Mouse (Mus musculus) ES-E14 (cell line): ENCODE measurements at regions not wholly inside any gene's neighbourhood (a gene's known extent, or its start where the extent isn't known, plus 50 kb on each side); places are given as distances from the start of the nearest gene placed in this dataset.

Experiments
- DNase-seq: peaks from one replicate; pipeline ENCODE4 v3.0.0-alpha.2; 2013; ENCODE audit warnings: low read depth, low spot score
- H3K27ac ChIP-seq: 2 replicates; pipeline ENCODE4 v1.5.1; 2012; ENCODE audit warnings: low read depth, mild to moderate bottlenecking, low read length, moderate library complexity, mixed read lengths; ENCODE audit not compliant: poor library complexity, insufficient read depth, severe bottlenecking
- H3K36me3 ChIP-seq: 2 replicates; pipeline ENCODE4 v1.6.1; 2012; ENCODE audit warnings: mild to moderate bottlenecking, low read length, moderate library complexity, mixed read lengths; ENCODE audit not compliant: control insufficient read depth, poor library complexity, insufficient read depth, severe bottlenecking
- H3K4me1 ChIP-seq, 2 experiments: fragments of 150-350 bp in 1 of 2; sonication (generic) in 1 of 2; 2 replicates each; pipeline ENCODE4 v1.6.1; 2012; ENCODE audit warnings: low read length in 2 of 2, mild to moderate bottlenecking in 1 of 2, mixed read lengths in 1 of 2; ENCODE audit not compliant: control insufficient read depth in 2 of 2, insufficient read depth in 2 of 2, poor library complexity in 1 of 2
- H3K4me3 ChIP-seq, 2 experiments: fragments of 150-350 bp in 1 of 2; sonication (generic) in 1 of 2; 2 replicates each; pipeline ENCODE4 v1.5.1; 2012; ENCODE audit warnings: low read length in 2 of 2, low read depth in 1 of 2, mild to moderate bottlenecking in 1 of 2, mixed read lengths in 1 of 2; ENCODE audit not compliant: insufficient read depth in 1 of 2, poor library complexity in 1 of 2, severe bottlenecking in 1 of 2
- H3K9ac ChIP-seq: 2 replicates; pipeline ENCODE4 v1.6.1; 2012; ENCODE audit warnings: low read depth, mild to moderate bottlenecking, low read length, mixed read lengths; ENCODE audit not compliant: poor library complexity, insufficient read depth, severe bottlenecking
- H3K9me3 ChIP-seq: fragments of 150-350 bp; sonication (generic); 2 replicates; pipeline ENCODE4 v1.6.1; 2012; ENCODE audit warnings: low read depth, mild to moderate bottlenecking, low read length; ENCODE audit not compliant: control insufficient read depth, insufficient read depth
- CHD2 ChIP-seq: IDR thresholded peaks from 2 replicates; pipeline ENCODE4 v1.6.1; 2014; ENCODE audit warnings: mild to moderate bottlenecking, low read depth, low read length, inconsistent platforms
- HCFC1 ChIP-seq: IDR thresholded peaks from 2 replicates; pipeline ENCODE4 v1.6.1; 2012; ENCODE audit warnings: low read length, inconsistent platforms, borderline replicate concordance; ENCODE audit not compliant: insufficient read depth
- MAFK ChIP-seq: IDR thresholded peaks from 2 replicates; pipeline ENCODE4 v1.6.1; 2014; ENCODE audit warnings: mild to moderate bottlenecking, low read depth, low read length, inconsistent platforms; ENCODE audit not compliant: insufficient read depth
- ZC3H11A ChIP-seq: IDR thresholded peaks from 2 replicates; pipeline ENCODE4 v1.6.1; 2012; ENCODE audit warnings: low read depth, mild to moderate bottlenecking, inconsistent platforms, low read length, borderline replicate concordance
- ZNF384 ChIP-seq: IDR thresholded peaks from 2 replicates; pipeline ENCODE4 v1.6.1; 2012; ENCODE audit warnings: low read depth, low read length, inconsistent platforms
- in situ Hi-C, 2 experiments: fragments of 600-800 bp; cut with MboI; formaldehyde crosslinking; loops; one replicate each; pipeline ENCODE4 v1.15.1; 2025; ENCODE audit warnings: low sequenced_read_pairs in 2 of 2, inconsistent platforms in 1 of 2; ENCODE audit not compliant: unreplicated experiment in 2 of 2

DNA sequence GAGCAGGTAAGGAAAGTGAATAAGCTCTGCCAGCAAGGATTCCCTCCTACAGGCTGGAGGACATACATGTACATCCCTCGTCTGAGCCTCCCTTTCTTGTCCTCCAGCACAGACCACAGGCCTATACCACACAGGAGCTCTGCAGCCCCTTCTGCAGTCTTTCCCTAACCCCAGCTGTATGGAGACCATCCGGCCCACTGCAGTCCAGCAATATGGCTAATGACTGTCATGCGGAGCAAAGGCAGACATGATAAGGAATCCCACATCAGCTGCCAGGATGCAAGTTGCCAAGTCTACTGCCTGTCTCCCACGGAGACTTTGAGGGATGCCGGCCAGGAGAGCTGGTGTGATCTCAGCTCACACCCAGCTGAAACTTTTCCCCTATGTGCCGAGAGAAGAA lies 50.5 kb upstream of the Man2a1 start:
- TF ChIP-seq ZC3H11A (no peak), MAFK (no peak), ZNF384 (no peak), CHD2 (no peak), HCFC1 (no peak)
- H3K4me1 ChIP-seq: no peaks in the 10 kb centered on the region
- H3K9ac ChIP-seq: no peak overlapping the region
- DNase-seq: no peak
- in situ Hi-C loops: no loop called here
- H3K9me3 ChIP-seq: no peaks in the 10 kb centered on the region
- no peak overlapping the region for H3K27ac ChIP-seq
- no peak overlapping the region for H3K4me3 ChIP-seq
- no peaks in the 10 kb centered on the region for H3K36me3 ChIP-seq
